Mouse (Mus musculus) neural tube, embryonic 15.5 days (tissue): ENCODE measurements around the gene Ak2. TPM values are rescaled to one million over a fixed set of nuclear protein-coding genes. Genes with fewer than 3 reads are reported as not detected.

Source experiments
- ATAC-seq: fragments of 200-750 bp; cut with Nextera tagmentation; 2 replicates; pipeline ENCODE4 v1.8.0; 2017; ENCODE audit warnings: mild to moderate bottlenecking, moderate TSS enrichment, moderate library complexity; ENCODE audit not compliant: low FRiP score
- H3K27ac ChIP-seq: fragments of 300-500 bp; sonication (generic); replicated peaks from 2 replicates; pipeline ENCODE4 v1.5.1; 2015; ENCODE audit warnings: mild to moderate bottlenecking, inconsistent platforms
- H3K27me3 ChIP-seq: fragments of 300-500 bp; sonication (generic); replicated peaks from 2 replicates; pipeline ENCODE4 v1.6.1; 2015; ENCODE audit warnings: inconsistent platforms
- H3K36me3 ChIP-seq: fragments of 300-500 bp; sonication (generic); 2 replicates; pipeline ENCODE4 v1.6.1; 2015; ENCODE audit warnings: inconsistent platforms
- H3K4me1 ChIP-seq: fragments of 300-500 bp; sonication (generic); 2 replicates; pipeline ENCODE4 v1.6.1; 2015; ENCODE audit warnings: inconsistent platforms
- H3K4me2 ChIP-seq: fragments of 300-500 bp; sonication (generic); 2 replicates; pipeline ENCODE4 v1.6.1; 2015; ENCODE audit warnings: inconsistent platforms, mild to moderate bottlenecking, moderate library complexity
- H3K4me3 ChIP-seq: fragments of 300-500 bp; sonication (generic); replicated peaks from 2 replicates; pipeline ENCODE4 v1.5.1; 2015; ENCODE audit warnings: mild to moderate bottlenecking, inconsistent platforms
- H3K9ac ChIP-seq: fragments of 300-500 bp; sonication (generic); replicated peaks from 2 replicates; pipeline ENCODE4 v1.6.1; 2015; ENCODE audit warnings: mild to moderate bottlenecking, inconsistent platforms
- H3K9me3 ChIP-seq: fragments of 300-500 bp; sonication (generic); replicated peaks from 2 replicates; pipeline ENCODE4 v1.6.1; 2016; ENCODE audit warnings: inconsistent platforms
- WGBS: fragments of 180-500 bp; shearing (Covaris S2); methylation state at CpG from one replicate; pipeline ENCODE4 v1.1.7; 2015; ENCODE audit warnings: mixed read lengths; 5-methylcytosine and 5-hydroxymethylcytosine counted together
- polyA plus RNA-seq: library from polyadenylated mRNA; unstranded; fragments of >200 nt; fragmentation: Nextera tagmentation; extraction: Ambion mirVana; gene quantifications from 2 replicates; pipeline ENCODE4 v1.2.1, GENCODE M21; 2015

Gene Ak2
- polyA plus RNA-seq, 1 experiment from 2014 or later: 90.2 TPM

DNA sequence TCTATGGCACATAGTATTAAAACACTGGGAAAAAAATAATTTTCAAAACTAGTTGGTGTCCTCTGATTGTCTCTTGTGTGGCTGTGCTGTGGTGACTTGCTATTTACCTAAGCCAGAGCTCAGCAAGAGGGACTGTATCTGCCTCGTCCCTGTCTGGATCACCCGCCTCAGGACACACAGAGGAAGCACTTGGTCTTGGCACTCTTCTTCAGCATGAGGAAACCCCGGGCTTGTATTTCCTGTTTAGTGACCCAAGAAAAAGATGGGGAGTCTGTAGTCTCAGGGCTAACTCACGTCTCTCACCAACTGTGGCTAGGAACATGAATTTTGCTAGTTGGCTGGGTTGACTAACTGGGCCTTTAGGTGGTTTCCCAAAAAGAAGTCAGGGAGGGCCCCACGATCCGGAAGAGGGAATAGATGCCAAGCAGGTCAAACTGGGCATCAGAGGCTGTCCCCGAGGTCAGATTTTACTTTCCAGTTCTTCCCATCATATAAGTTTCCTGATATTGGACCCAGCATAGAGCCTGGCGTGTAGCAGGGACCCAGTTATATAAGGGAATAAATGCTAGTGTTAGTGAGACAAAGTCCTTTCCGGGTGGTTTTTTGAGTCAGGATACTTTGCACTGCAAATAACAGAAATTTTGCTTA lies 27.2 kb downstream of the Ak2 start:
- H3K9me3 ChIP-seq: no peaks in the 10 kb centered on the region
- ATAC-seq: no peak
- H3K4me3 ChIP-seq: no peak overlapping the region
- no peak overlapping the region for H3K9ac ChIP-seq
- no peaks in the 10 kb centered on the region for H3K27me3 ChIP-seq
- H3K36me3 ChIP-seq: no peaks in the 10 kb centered on the region
- H3K4me2 ChIP-seq: no peak overlapping the region
- H3K4me1 ChIP-seq: peaks cover 20% of the 10 kb centered on the region
- no peak overlapping the region for H3K27ac ChIP-seq
- 86% methylated on average over 9 of the region's 9 CpGs for WGBS

DNA sequence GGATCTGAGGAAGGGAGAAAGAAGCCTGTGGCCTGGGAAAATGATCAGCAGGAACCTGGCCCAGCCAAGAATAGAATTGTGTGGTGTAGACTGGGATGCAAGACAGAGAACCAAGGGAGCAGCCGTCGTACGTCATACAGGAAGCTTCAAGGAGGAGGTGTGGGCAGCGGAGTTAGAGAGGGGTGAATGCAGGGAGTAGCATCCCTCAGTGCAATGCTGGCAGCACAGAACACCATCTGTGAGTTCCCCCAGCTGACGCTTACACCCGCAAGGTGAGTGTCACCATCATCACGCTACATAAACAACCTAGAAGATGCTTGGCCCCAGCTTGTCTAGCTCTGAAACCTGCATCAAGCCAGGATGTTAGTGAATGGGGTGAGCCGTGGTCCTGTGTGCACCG lies 28.0 kb downstream of the Ak2 start:
- WGBS: 72% methylated on average over 9 of the region's 9 CpGs
- H3K4me2 ChIP-seq: no peak overlapping the region
- H3K9ac ChIP-seq: no peak overlapping the region
- no peak for ATAC-seq
- H3K27ac ChIP-seq: no peak overlapping the region
- no peak overlapping the region for H3K4me3 ChIP-seq
- H3K36me3 ChIP-seq: no peaks in the 10 kb centered on the region
- no peaks in the 10 kb centered on the region for H3K9me3 ChIP-seq
- H3K4me1 ChIP-seq: peaks cover 20% of the 10 kb centered on the region
- no peaks in the 10 kb centered on the region for H3K27me3 ChIP-seq

DNA sequence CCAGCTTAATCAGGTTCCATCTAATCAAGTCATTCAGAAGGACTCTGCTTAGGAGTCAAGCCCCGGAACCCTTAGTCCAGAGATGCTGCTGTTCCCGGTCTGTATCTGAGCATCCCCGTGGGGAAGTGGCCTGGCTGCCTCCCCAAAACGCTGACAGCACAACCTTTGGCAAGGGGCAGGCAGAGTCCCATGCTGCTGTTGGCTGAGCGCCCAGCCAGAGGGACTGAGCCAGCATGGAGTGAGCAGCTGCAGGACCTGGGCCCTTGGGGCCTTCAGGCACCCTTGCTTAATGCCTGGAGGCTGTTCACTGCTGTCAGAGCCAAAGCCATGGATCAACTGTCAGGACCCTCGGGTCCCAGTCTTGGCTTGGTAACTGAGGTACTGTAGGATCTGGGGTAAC lies 28.7 kb downstream of the Ak2 start:
- Histone ChIP-seq H3K4me2 (no peak overlapping the region), H3K4me1 (peaks cover 20% of the 10 kb centered on the region), H3K4me3 (no peak overlapping the region), H3K9me3 (no peaks in the 10 kb centered on the region), H3K27ac (no peak overlapping the region; the same call in 1 of the 2 replicates), H3K27me3 (no peaks in the 10 kb centered on the region), H3K9ac (no peak overlapping the region), H3K36me3 (no peaks in the 10 kb centered on the region)
- 53% methylated on average over 6 of the region's 6 CpGs for WGBS
- no peak for ATAC-seq

DNA sequence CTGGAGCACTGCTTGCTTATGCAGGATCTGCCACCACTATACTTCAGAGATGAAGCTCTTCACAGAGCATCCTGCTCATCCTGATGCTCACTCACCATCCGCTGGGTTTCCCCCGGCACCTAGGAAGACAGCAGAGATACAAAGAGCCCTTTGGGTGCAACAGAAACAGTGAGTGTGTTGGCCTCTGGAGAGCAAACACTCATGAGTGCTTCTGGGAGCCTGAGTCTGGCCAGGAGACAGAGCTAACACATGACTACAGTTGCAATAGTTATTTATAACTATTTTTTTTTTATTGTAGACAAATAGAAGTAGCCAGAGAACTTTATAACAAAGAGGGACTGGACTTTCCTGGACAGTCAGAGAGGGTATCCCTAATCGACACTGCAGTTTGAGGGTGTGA lies 29.7 kb downstream of the Ak2 start:
- no peak for ATAC-seq
- no peak overlapping the region for H3K27ac ChIP-seq
- WGBS: 89% methylated on average over 3 of the region's 3 CpGs

DNA sequence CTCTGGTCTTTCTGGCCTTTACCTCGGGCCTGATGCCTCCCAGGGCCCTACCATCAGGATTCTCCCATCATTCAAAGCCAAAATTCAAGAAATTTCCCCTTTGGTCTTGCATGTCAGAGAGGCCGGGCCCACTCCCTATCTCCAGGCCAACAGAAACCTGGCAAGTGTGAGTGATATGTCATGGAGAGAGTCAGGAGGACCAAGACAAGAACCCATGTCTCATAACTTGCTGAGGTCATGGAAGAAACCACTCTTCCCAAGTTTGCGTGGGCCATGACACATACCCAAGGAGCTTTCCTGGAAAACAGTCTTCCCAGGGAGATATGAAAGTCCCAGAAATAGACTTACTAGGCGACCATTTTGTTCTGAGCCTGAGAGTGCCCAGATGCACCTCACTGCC lies 30.1 kb downstream of the Ak2 start:
- no peak overlapping the region for H3K27ac ChIP-seq

More for the DNA sequence above, 29.7 kb downstream of the Ak2 start:
- H3K4me3 ChIP-seq: no peak overlapping the region
- H3K4me2 ChIP-seq: no peak overlapping the region
- H3K27me3 ChIP-seq: no peaks in the 10 kb centered on the region
- no peak overlapping the region for H3K9ac ChIP-seq
- no peaks in the 10 kb centered on the region for H3K9me3 ChIP-seq
- peaks cover 17% of the 10 kb centered on the region for H3K4me1 ChIP-seq
- no peaks in the 10 kb centered on the region for H3K36me3 ChIP-seq

DNA sequence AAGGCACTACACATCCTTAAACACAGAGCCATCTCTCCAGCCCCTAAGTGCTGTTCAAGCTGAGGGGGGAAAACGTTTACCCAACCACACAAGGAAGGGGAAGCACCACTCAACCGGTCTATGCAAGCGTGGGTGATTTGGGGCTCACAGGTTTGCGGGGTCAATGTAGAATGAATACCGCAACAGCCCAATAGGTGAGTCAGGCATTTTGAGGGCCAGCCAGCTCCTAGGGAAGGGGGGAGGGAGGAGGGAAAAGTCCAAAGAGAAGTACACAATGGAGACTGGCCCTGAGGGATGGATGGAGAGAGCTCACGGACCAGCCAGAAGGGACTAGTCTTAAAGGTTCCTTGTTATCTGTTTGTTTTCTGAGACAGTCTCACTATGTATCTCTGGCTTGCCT lies 32.1 kb downstream of the Ak2 start:
- Histone ChIP-seq H3K9ac (no peak overlapping the region), H3K27me3 (no peaks in the 10 kb centered on the region), H3K27ac (no peak overlapping the region), H3K4me1 (peaks cover 17% of the 10 kb centered on the region), H3K36me3 (no peaks in the 10 kb centered on the region), H3K9me3 (no peaks in the 10 kb centered on the region), H3K4me3 (no peak overlapping the region), H3K4me2 (no peak overlapping the region)
- 81% methylated on average over 6 of the region's 6 CpGs for WGBS
- no peak for ATAC-seq

More for the DNA sequence above, 30.1 kb downstream of the Ak2 start:
- Histone ChIP-seq H3K36me3 (no peaks in the 10 kb centered on the region), H3K9ac (no peak overlapping the region), H3K4me1 (peaks cover 17% of the 10 kb centered on the region), H3K27me3 (no peaks in the 10 kb centered on the region), H3K4me2 (no peak overlapping the region), H3K4me3 (no peak overlapping the region), H3K9me3 (no peaks in the 10 kb centered on the region)
- ATAC-seq: no peak
- WGBS: 79% methylated on average over 4 of the region's 4 CpGs

DNA sequence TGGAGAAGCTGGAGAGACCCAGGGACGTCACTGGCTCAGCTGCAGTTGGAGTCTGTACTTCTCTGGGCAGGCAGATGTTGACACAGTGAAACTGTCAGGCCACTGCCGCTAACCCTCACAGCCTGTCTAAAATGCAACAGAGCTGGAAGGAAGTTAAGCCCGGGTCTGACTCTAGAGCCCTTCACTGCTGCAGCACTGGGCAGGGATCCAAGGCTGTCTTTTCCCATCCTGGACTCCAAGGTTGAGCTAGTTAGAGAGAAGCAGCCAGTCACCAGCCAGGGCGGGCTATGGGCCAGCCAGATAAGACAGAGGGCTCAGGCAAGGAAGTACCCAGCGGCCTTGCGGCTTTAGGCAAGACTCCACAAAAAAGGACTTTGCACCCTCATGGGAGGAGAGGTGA lies 33.0 kb downstream of the Ak2 start:
- H3K27me3 ChIP-seq: no peaks in the 10 kb centered on the region
- H3K27ac ChIP-seq: no peak overlapping the region
- H3K4me2 ChIP-seq: no peak overlapping the region
- no peak overlapping the region for H3K9ac ChIP-seq
- no peaks in the 10 kb centered on the region for H3K9me3 ChIP-seq
- H3K4me1 ChIP-seq: peaks cover 15% of the 10 kb centered on the region
- no peak overlapping the region for H3K4me3 ChIP-seq
- no peak for ATAC-seq
- no peaks in the 10 kb centered on the region for H3K36me3 ChIP-seq
- 58% methylated on average over 6 of the region's 6 CpGs for WGBS

DNA sequence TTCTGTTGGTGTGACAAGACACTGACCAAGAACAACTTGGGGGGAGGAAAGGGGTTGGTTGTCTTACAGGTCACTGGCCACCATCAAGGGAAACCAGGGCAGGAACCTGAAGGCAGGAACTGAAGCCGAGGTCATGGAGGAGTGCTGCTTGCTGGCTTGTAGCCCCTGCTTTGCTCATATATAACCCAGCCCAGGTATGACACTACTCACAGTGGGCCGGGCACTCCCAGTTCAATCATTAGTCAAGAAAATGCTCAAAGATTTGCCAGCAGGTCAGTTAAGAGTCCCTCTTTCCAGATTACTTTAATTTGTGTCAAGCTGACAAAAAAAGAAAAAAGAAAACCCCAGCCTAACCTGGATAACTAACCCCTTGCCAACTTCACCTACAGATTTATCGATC lies 33.9 kb downstream of the Ak2 start:
- Histone ChIP-seq H3K9me3 (no peaks in the 10 kb centered on the region), H3K36me3 (no peaks in the 10 kb centered on the region), H3K4me3 (no peak overlapping the region), H3K4me1 (peaks cover 5% of the 10 kb centered on the region; the same call in 1 of the 2 replicates), H3K27ac (no peak overlapping the region), H3K27me3 (no peaks in the 10 kb centered on the region), H3K4me2 (no peak overlapping the region), H3K9ac (no peak overlapping the region)
- 97% methylated on average over 3 of the region's 3 CpGs for WGBS
- no peak for ATAC-seq

DNA sequence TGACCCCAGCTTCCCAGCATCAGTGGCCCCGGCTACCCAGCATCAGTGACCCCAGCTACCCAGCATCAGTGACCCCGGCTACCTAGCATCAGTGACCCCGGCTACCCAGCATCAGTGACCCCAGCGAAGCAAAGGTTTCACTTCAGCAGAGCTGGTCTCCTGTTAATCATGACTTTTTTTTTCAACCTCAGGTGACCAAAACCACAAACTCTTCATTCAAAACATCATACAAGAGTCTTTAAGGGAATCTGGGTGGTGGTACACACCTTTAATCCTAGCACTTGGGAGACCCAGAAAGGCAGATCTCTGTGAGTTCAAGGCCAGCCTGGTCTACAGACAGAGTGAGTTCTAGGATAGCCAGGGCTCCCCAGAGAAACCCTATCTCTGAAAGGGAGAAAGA lies 39.0 kb downstream of the Ak2 start:
- Histone ChIP-seq H3K27me3 (no peaks in the 10 kb centered on the region), H3K9ac (no peak overlapping the region), H3K4me1 (peaks cover 8% of the 10 kb centered on the region), H3K27ac (no peak overlapping the region), H3K4me2 (no peak overlapping the region), H3K9me3 (no peaks in the 10 kb centered on the region), H3K36me3 (no peaks in the 10 kb centered on the region), H3K4me3 (no peak overlapping the region)
- WGBS: 90% methylated on average over 4 of the region's 4 CpGs
- no peak for ATAC-seq

DNA sequence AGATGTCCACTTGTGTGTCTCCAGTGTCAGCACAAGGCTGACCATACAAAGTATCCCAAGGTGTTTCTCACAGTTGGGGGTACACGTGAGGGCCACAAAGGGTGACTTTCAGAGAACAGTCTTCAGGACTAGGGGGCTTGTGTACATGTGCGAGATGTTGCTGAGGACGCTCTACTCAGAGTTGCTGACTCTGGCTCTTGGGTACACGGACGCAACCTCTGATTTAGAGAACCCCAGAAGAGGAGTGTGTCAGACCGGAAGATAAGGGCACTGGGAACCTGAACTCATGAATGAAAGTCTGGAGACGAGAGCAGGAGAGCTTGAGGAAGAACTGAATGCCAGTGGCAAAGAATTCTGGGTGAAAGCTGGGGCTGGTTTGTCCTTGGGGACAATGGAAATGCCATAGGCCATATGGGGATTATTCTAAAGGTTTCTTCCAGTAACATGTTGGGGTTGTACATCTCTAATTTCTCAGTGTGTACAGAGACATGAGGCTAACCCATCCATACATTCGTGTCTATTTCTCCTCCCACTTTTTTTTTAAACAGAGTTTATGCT lies 39.7 kb downstream of the Ak2 start:
- WGBS: 85% methylated on average over 8 of the region's 8 CpGs

DNA sequence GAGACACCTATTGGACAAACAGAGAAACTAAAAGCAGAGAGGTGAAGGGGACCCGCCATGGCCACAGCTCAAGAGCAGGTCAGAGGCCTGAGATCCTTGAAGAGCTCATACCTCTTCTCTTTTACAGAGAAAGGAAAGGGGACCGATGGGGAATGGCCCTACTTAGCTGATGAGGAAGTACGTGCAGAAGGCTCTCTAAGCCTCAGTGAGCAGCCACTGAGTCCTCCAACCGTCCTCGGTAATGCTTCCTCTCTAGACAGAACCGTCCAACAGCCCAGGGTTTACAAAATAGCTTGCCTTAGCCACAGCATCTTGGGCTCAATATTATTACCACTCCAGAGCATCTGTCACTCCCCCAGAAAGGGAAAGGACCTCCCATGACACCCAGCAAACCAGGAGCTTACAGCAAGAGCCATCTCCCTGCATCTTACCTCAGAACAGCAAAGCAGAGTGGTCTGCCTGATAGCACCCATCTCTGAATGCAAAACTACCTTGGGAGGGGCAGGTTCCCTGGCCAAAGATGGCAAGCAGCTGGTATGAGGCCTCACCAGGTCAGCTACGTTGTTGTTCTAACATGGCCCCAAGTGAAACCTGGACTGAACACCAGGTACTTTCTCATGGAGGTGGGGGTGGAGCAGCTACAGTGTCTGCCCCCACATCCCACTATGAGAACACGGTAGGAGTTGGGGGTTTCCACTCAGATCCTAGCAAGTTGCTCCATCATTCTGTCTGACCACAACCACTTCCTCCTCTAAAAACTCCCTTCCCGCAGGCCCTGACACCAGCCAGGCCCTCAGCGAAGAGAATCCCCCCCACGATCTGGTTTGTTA lies 40.6 kb downstream of the Ak2 start:
- no peak overlapping the region for H3K27ac ChIP-seq
- no peaks in the 10 kb centered on the region for H3K27me3 ChIP-seq
- H3K36me3 ChIP-seq: no peaks in the 10 kb centered on the region
- H3K9me3 ChIP-seq: no peaks in the 10 kb centered on the region
- no peak overlapping the region for H3K4me2 ChIP-seq
- 81% methylated on average over 11 of the region's 11 CpGs for WGBS
- no peak for ATAC-seq
- H3K4me1 ChIP-seq: peaks cover 14% of the 10 kb centered on the region
- H3K9ac ChIP-seq: no peak overlapping the region
- no peak overlapping the region for H3K4me3 ChIP-seq

More for the DNA sequence above, 39.7 kb downstream of the Ak2 start:
- Histone ChIP-seq H3K4me2 (no peak overlapping the region), H3K36me3 (no peaks in the 10 kb centered on the region), H3K27me3 (no peaks in the 10 kb centered on the region), H3K27ac (no peak overlapping the region), H3K4me3 (no peak overlapping the region), H3K9me3 (no peaks in the 10 kb centered on the region), H3K9ac (no peak overlapping the region), H3K4me1 (peaks cover 14% of the 10 kb centered on the region)
- no peak for ATAC-seq
